Mouse (Mus musculus) right cerebral cortex, postnatal 25 days (tissue): ENCODE results near the gene Vim.

Experiments used
- DNase-seq: peaks from one replicate; pipeline ENCODE4 v3.0.0; 2022

The Vim gene

DNA sequence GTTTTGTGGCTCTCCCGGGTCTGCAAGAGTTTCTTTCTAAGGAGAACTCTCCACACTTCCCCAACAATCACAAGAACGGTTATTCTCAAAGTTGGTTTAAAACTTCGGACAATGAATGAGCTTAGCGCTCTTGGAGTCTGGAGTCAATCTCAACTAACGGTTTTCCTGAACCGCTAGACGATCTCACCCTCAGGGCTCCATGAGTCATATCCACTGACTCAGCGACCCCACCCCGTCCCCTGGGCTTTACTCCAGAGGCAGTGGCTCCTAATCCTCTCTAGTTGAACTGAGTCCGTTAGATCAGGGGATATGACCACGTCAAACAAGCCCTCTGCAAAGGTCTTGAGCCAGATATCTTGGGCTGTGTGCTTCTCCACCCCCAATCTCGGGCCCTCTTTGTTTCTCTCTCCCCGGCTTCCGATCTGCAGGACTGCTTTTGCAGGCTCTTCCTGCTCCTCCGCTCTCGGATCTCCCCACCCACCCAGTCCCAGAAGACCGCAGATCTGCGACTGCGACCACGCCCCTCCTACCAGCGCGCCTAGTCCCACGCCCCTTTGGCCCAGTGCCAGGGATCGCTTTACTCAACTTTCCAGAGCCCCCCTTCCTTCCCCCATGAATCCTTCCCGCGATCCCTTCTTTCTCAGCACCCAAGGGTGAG is at the start of gene Vim:
TSS of gene Vim (plus strand) at position 520 of the 658 bp plus-strand sequence.
- DNase-seq: peak; percentile 3

GRCm38 (mm10) chr2:13526205-13526604 is 47.5 kb upstream of the Vim start:
- no peak for DNase-seq

DNA sequence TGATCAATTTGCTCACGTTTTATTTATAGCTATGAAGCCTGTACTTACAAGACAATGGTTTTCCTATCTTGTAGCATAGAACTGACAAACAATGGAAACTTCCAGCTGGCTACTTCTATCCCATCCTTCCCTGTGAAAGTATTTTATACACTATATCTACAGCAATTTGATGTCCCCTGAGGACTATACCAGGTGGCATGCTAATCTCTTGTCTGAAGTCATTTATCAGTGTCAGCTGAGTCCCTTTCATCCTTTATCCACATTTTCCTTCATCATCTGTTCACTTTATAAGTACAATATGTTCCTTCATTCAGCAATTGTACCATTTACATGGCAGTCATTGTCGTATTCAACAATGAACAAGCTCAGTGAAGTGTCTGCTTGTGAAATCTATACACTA is 46.6 kb upstream of the Vim start:
- DNase-seq: no peak

GRCm38 (mm10) chr2:13527531-13527930 is 46.2 kb upstream of the Vim start:
- no peak for DNase-seq

DNA sequence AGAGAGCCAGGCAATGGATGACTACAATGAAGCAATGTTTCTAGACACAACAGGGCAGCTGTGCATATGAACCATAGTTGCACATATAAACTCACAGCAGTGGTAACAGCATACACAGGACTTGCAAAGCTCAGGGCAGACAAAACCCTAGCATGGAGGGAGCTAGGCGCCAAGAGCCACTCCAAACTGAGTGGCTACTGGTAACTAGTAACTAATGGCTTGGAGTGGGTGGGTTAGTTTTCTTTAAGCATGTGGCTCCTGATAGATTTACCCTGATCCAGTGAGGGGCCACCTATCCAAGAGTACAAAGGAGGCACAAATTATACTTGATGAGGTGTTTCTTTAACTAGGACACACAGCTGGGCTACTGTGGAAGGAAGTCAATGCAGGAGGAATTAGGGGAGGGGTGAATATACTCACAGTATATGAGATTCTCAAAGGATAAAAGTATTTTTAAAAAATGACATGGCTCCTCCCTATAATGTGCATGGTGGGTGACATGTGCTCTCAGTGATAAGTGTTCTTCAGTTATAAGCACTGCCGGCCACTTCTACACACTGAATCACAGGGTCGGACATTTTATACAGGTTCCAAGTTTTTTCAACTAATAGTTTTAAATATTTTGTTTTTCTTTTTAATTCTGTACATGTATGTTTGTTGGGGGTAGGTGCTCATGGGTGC is 44.3 kb upstream of the Vim start:
- no peak for DNase-seq

GRCm38 (mm10) chr2:13530639-13531038 is 43.1 kb upstream of the Vim start:
- no peak for DNase-seq

DNA sequence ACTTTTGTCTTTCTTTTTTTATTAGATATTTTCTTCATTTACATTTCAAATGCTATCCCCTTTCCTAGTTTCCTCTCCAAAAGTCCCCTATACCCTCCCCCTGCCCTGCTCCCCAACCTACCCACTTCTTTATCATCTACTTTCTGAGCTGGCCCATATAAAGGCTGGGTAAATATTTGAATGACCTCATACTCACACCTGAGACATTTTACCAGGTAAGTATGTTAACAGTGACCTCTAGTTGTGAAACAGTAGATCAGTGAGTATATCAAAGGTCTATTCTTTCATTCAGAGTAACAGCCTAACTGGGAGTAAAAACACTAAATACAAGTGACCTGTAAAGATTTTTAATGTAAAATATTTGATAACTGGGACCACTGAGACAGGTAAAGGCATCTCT is 37.0 kb upstream of the Vim start:
- no peak for DNase-seq

DNA sequence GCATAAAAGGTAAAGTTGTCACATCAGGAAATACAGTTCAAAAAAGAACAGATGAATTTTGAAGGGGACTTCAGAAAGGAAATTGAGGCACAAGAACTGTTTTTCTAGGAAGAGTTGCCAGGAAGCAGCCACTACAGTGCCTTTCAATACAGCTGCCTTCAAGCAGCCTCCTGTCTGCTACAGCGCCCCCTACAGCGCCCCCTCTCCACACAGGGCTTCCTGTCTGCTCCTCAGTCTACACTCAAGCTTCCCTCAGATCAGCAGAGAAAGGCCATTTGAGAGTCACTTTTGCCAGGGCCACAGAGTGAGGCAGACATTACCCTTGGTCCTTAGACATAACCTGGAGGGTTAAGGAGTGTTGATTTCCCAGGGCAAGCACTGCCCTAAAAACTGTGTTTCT is 36.0 kb upstream of the Vim start:
- DNase-seq: no peak

- no peak for DNase-seq
Observed at GRCm38 (mm10) chr2:13538258-13538657, 35.5 kb upstream of the Vim start.

DNA sequence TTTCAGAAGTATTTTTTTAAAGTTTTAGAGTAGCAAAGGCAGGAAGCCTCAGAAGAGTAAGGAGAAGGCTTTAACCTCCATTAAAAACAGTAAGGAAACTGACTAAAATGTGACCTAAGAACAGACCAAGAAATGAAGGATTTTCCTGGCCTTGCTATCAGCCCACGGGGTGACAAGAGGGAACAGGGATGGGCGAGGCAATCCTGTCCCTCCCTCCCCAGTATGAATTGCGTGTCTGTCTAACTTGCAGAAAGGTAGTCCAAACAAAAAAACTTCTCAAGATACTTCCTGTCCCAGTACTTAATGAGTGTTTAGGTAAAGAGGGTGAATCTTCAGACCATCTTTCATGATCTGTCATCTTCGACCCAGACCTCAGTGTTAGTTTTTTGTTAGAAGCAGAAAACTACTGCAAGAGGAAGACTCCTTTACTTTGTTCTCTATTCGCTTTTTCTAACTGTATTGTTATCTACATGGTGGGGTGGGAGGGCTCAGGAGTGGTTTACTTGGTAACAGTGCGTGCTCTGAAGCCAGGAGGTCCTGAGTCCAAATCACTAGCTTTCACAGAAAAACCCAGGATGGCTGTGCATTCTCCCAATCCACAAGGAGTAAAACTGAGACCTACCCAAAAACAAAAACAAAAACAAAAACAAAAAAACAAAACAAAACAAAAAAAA is 34.9 kb upstream of the Vim start:
- no peak for DNase-seq

GRCm38 (mm10) chr2:13539860-13540259 is 33.9 kb upstream of the Vim start:
- DNase-seq: no peak

- DNase-seq: no peak
Observed at GRCm38 (mm10) chr2:13543519-13544124, 30.1 kb upstream of the Vim start.

GRCm38 (mm10) chr2:13544193-13544824 is 29.4 kb upstream of the Vim start, which contains the start of gene Trdmt1:
Trdmt1 (minus strand) TSS chr2:13544668.
- DNase-seq: peak; percentile 78

DNA sequence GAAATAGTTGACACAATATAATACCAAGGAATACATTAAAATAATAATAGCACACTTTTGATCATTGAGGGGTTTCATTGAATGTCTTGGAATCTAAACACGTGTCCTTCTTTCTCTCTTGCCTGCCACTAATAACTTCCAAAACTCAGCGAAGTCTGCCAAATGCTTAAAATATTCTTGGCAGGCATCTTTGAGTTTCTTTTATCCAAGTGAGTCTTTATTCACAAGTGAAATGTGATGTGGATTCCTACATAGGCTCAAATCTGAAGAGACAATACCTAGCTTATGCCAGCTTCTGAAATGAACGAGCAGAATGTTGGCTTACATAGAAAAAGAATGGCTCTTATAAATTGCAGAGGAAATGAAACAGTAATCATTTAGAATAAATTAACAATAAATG is 25.0 kb upstream of the Vim start:
- no peak for DNase-seq

DNA sequence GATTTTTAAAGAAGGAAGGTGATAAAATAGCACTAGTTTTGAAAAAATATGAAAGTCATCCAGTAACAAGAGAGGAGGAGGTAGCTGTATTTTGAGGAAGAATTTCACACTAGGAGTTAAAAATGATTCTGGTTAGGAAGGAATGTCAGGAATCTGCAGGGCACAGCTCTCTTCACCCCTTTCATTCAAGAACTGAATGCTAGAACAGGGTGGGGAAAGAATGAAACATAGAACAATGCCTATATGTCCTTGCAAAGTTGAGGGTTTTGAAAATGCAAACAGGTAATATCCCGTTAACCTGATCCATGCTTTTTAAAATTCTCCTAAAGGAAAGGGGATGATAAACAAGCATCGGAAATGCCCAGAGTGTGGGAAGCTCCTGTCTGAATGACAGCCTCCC is 19.8 kb upstream of the Vim start:
- no peak for DNase-seq

GRCm38 (mm10) chr2:13556239-13556638 is 17.5 kb upstream of the Vim start:
- DNase-seq: no peak

DNA sequence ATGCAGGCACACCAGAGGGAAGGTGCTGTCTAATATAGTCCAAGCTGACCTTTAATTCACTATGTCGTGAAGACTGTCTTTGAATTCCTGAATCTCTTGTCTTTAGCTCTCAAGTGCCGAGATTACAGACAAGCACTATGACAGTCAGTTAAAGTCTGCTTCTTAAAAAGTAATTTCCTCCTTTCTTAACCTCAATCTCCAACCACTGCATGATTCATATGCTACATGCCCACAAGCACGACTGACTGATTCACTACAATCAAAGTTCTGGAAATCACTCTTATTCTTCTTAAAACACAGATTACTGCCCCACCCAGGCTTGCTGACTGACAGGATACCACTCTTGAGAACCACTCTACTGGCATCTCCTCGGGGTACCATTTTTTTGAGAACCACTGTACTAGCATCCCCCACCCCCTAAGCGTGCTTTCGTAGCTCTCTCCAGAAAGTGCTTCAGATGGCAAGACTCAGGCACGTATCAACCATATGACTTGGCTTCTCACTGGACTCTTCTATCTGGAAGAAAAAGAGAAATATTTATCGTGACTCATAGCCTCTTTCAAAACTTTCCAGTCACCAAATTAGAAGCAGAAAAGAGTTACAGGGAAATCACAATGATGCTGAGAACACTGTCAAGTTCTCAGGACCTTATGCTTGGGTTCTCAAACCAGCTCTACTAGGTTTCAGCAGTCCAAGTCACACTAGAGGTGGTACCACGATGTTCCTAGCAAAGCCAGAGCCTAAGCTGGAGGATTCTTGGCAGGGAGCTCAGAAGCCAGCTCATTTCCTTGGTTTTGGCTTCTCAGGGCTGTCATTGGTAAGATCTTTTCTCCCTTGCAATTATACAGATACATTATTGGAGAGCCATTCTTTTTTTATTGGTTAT is 16.3 kb upstream of the Vim start:
- no peak for DNase-seq

DNA sequence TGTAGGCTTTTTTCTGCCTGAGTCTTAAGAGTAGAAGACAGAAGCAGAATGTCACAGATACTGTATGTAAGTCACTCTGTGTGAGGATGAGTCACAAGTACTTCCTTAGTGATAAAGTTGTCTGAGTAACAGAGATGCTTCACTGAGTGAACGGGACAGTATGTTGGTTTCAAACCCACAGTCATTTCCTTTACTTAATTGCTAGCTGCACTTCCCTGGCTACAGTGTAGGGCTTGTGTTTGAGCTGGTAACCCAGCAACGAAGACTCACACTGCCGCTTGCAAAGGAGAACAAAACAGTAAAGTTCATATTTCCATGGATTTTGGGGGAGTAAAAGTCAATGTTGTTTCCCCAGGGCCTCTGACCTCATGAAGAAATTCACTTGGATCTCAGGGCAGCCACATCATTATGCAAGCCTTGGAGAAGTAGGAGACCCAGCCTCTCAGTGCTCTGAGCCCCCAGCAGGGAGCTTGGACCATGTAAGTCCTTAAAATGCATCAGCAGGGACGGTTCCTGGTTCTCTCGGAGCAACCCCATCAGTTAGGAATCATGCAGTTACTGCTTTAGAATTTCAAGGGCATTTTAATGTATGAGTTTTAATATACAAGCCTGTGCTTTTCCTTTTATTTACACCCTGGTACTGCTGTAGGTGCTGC is 15.0 kb upstream of the Vim start:
- DNase-seq: no peak

- DNase-seq: no peak
Observed at GRCm38 (mm10) chr2:13559303-13559702, 14.4 kb upstream of the Vim start.

DNA sequence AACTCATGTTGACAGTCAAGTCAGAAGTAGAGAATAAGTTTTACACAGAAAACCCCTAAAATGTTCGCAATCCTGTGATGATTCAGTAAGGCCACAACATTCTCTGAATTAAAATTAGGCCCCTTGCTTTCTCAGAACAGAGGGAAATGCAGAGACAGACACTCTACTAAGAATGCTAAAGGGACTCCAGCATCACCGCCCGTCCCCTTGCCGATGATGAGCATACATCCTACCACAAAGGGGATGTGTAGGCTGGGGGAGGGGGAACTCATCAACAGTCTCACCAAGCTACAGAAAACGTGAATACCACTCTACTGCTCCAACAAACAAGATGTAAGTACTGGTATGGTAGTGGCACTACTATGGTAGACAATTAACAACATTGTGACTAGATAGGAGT is 14.0 kb upstream of the Vim start:
- no peak for DNase-seq

- DNase-seq: no peak
Observed at GRCm38 (mm10) chr2:13560396-13560795, 13.3 kb upstream of the Vim start.

DNA sequence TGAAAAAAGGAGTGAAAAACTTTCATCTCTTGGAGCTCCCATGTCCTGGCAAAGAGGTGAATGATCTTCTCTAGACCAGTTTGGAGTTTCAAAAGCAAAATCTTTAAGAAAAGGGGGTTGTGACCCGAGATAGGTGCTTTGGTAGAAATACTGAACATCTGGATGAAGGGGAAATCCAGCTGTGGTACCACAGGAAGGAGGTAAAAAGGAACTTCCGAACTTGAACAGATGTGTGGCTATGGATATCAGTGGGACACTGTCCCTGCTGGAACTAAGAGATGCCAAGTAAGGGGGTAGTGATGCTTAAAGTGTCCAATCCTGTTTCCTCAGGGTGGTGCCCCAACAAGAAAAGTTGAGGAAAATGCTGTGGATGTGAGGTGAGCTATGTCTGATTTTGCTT is 3.6 kb upstream of the Vim start:
- no peak for DNase-seq
